Mouse (Mus musculus) testis, postnatal 10 days (tissue): Measurements from ENCODE around the gene Gm45713.
A peak's percentile ranks its signal among the peaks of the same experiment; 100 is the strongest.
"Not testable (repeated sequence)": the region's sequence is repeated elsewhere in the genome, so short reads cannot be mapped to it uniquely, and the experiment has no call there.

Source experiments
- DNase-seq: peaks from one replicate; pipeline ENCODE4 v3.0.0; 2021; ENCODE audit warnings: low spot score

The Gm45713 gene

GRCm38 (mm10) chr7:45144368-45145174, 8.5 kb upstream of the Gm45713 start:
- DNase-seq = no peak

- no peak for DNase-seq
Observed at GRCm38 (mm10) chr7:45141914-45142313, 5.9 kb upstream of the Gm45713 start.

- DNase-seq = no peak
Observed at GRCm38 (mm10) chr7:45141319-45141718, 5.3 kb upstream of the Gm45713 start.

- no peak for DNase-seq
Observed at GRCm38 (mm10) chr7:45139904-45140723, 4.1 kb upstream of the Gm45713 start.

GRCm38 (mm10) chr7:45138403-45138802, 2.4 kb upstream of the Gm45713 start:
- no peak for DNase-seq

GRCm38 (mm10) chr7:45137171-45138006, 1.4 kb upstream of the Gm45713 start:
- DNase-seq = no peak

GRCm38 (mm10) chr7:45135370-45135769, 661 bp downstream of the Gm45713 start:
- no peak for DNase-seq

- peak; percentile 82 for DNase-seq
Observed at GRCm38 (mm10) chr7:45134544-45135026, 1.4 kb downstream of the Gm45713 start.

GRCm38 (mm10) chr7:45133446-45134159, 2.4 kb downstream of the Gm45713 start:
- DNase-seq = no peak

GRCm38 (mm10) chr7:45131850-45132249, 4.2 kb downstream of the Gm45713 start:
- DNase-seq = peak; percentile 43

- no peak for DNase-seq
Observed at GRCm38 (mm10) chr7:45129776-45130512, 6.1 kb downstream of the Gm45713 start.

GRCm38 (mm10) chr7:45129318-45129717, 6.7 kb downstream of the Gm45713 start:
- DNase-seq = peak; percentile 80

- DNase-seq = peak; percentile 97
Observed at GRCm38 (mm10) chr7:45128624-45129246, 7.3 kb downstream of the Gm45713 start, which contains the start of gene Rpl13a. Gene Rpl13a, minus strand, starts transcription at chr7:45128761.

- DNase-seq = no peak
Observed at GRCm38 (mm10) chr7:45127700-45128224, 8.3 kb downstream of the Gm45713 start.

- DNase-seq = no peak
Observed at GRCm38 (mm10) chr7:45126844-45127699, 9.0 kb downstream of the Gm45713 start.

- no peak for DNase-seq
Observed at GRCm38 (mm10) chr7:45126147-45126843, 9.7 kb downstream of the Gm45713 start.

- not testable (repeated sequence) for DNase-seq
Observed at GRCm38 (mm10) chr7:45125649-45126048, 10.4 kb downstream of the Gm45713 start.

- DNase-seq = no peak
Observed at GRCm38 (mm10) chr7:45125144-45125600, 10.9 kb downstream of the Gm45713 start.
